Mouse (Mus musculus): ENCODE measurements around the gene Aimp2.

Aimp2 gene

DNA sequence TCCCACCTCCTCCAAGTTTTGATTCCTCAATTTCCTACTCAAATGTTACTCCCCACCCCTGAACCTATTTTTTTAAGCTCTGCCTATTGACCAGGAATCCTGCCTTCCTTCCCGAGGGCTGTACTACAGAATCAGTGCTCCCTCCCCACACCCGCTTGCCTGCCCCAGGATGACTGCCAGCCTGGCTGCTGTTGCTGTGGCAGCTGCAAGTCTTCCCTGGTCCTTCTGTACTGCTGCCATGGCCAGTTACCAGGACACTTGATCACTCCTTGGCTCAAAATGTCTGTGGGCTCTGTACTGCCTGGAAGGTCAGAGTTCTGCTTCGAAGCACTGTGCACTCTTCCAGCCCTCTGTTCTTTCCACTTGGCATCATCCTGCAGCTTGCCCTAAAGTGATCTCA, 7.5 kb downstream of the Aimp2 start:
- DNase-seq (ENCODE audit: low spot score) = no peak

DNA sequence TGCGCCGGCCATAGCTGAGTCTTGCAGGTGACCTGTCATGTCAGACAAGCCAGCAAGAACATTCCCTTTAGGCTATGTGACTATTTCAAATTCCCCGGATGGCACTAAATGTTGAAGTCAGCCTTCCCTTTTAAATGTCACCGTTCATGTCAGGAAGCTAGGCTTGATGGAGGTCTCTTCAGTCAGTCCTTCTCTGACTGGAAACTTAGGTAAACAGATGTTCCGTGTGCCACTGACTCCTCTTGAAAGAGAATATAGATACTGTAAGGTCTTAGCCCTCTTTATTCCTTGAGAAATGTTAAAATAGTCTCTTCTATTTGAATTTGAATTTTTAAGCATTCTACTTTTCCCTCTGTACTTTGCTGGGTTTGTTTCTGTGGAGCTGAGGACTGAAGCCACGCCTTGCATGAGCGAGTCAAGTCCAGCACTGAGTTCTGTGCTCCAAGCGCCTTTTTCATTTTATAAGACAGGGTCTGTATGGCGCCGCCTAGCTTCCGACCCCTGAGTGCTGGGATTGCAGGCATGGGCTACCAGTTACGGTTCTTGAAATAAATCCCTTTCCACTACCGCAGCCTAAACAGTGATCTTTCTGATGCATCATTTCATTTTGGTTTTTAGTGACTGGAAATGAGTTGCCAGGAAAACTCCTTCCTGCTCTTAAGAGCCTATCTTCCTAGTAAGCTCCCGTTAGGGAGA, 11.9 kb downstream of the Aimp2 start, which contains the start of gene Ankrd61:
Ankrd61 (minus strand) TSS at position 51 of the 696 bp plus-strand sequence.
- DNase-seq (ENCODE audit: low spot score) = no peak

DNA sequence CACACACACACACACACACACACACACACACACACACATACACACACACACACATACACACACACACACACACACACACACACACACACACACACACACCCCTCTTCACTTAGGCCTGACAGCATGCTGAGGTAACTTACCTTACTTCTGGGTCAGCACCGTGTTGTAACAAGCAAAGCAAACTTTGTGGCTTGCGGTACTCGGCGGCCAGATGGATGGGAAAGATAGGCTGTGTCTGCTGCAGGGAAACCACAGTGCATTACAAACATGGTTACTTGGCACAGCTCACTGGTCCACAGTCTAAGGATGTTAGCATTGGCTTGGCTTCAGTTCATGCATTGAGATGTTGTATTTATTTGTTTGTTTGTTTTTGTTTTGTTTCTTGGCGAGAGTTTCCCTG, 16.3 kb downstream of the Aimp2 start:
- DNase-seq (ENCODE audit: low spot score) = no peak

DNA sequence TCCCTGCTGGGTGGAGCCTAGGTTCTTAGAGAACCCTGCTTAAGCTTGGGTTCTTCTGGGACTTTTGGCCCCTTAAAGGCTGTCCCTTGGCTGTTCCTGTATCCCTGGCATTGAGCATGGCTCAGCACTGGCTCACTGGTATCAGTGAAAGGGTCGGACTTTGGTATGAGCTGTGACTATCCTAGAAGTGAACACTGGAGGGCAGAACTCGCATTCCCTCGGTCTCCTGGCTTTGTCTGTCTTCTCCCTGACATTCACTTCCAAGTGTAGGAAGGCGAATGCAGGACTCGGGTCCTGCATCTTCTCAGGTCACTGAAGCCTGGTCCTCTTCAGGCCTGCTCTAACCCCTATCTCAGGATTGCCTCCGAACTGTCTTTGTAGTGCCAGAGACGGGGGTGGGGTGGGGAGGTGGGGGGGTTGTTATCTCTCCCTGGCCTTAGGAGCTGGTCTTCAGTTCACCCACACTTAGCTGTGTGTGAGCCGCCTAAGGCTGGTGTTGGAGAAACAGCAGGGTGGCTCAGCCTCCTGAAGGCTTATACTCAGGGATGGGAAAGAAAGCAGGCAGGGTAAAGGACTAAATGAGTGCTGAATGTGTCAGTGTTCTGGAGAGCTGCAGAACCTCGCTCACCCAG, 17.3 kb downstream of the Aimp2 start:
- no peak for DNase-seq (ENCODE audit: low spot score)

- no peak for DNase-seq (ENCODE audit: low spot score)
These were observed 18.9 kb downstream of the Aimp2 start for GRCm38 (mm10) chr5:143890741-143891140.

DNA sequence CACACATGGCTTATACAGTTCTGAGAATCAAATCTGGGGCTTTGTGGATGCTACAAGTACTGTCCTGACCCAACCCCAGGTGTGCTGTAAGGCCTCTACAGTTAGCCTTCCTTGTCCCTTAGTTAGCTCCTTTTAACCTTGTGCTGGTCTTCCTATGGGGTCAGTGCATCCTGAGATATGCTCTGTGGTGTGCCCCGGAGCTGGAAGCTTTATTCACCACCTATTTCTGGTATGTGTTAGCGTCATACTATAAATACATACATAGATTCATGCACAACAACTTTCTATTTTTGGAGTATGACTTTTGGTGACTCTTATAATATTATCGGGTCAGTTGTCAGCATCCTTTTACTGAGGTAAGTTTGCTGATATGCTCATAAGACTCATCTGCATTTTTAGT, 24.4 kb downstream of the Aimp2 start:
- DNase-seq (ENCODE audit: low spot score) = no peak

- DNase-seq (ENCODE audit: low spot score) = no peak
These were observed 35.1 kb downstream of the Aimp2 start for GRCm38 (mm10) chr5:143874571-143874970.

- DNase-seq (ENCODE audit: low spot score) = no peak
These were observed 38.0 kb downstream of the Aimp2 start for GRCm38 (mm10) chr5:143871547-143872169.

Data from T-cell, adult 2 months (primary cell).